Mouse (Mus musculus): ENCODE measurements at regions not wholly inside any gene's neighbourhood (a gene's known extent, or its start where the extent isn't known, plus 50 kb on each side); places are given as distances from the start of the nearest gene placed in this dataset.

GRCm38 (mm10) chr11:64200874-64201273 is 121.6 kb upstream of the Cox10 start:
- TF ChIP-seq CTCF (IDR thresholded peaks at IDR 0.05; ENCODE audit: low read depth, low read length) (no peak), POLR2AphosphoS5 (IDR thresholded peaks at IDR 0.05; ENCODE audit: insufficient replicate concordance, low read depth, low read length) (no peak), GATA2 (IDR thresholded peaks at IDR 0.05; ENCODE audit: borderline replicate concordance, low read depth, low read length) (no peak), GATA1 (IDR thresholded peaks at IDR 0.05; ENCODE audit: borderline replicate concordance, low read length) (no peak), TAL1 (conservative IDR thresholded peaks at IDR 0.05; ENCODE audit: low read depth, low read length) (no peak)
- Histone ChIP-seq H3K4me1 (ENCODE audit: insufficient read depth, low read depth, low read length) (no peaks in the 10 kb centered on the region), H3K9me3 (replicated peaks) (no peaks in the 10 kb centered on the region), H3K36me3 (replicated peaks) (no peaks in the 10 kb centered on the region), H3K4me3 (ENCODE audit: low read depth, low read length) (no peak overlapping the region), H3K27me3 (ENCODE audit: insufficient read depth, low read length) (peaks cover 7% of the 10 kb centered on the region; the same call in 1 of the 2 replicates)
- ATAC-seq (ENCODE audit: extremely low read depth, insufficient number of reproducible peaks, low FRiP score, poor library complexity, severe bottlenecking) (no peak), DNase-seq (ENCODE audit: low spot score) (no peak)

GRCm38 (mm10) chr11:64195272-64195671 is 116.0 kb upstream of the Cox10 start:
- no peaks in the 10 kb centered on the region for H3K9me3 ChIP-seq (replicated peaks)
- ATAC-seq (ENCODE audit: extremely low read depth, insufficient number of reproducible peaks, low FRiP score, poor library complexity, severe bottlenecking): no peak
- TF ChIP-seq CTCF (IDR thresholded peaks at IDR 0.05; ENCODE audit: low read depth, low read length) (no peak), GATA2 (IDR thresholded peaks at IDR 0.05; ENCODE audit: borderline replicate concordance, low read depth, low read length) (no peak), TAL1 (conservative IDR thresholded peaks at IDR 0.05; ENCODE audit: low read depth, low read length) (no peak), POLR2AphosphoS5 (IDR thresholded peaks at IDR 0.05; ENCODE audit: insufficient replicate concordance, low read depth, low read length) (no peak), GATA1 (IDR thresholded peaks at IDR 0.05; ENCODE audit: borderline replicate concordance, low read length) (no peak)
- H3K4me1 ChIP-seq (ENCODE audit: insufficient read depth, low read depth, low read length): no peaks in the 10 kb centered on the region
- H3K36me3 ChIP-seq (replicated peaks): no peaks in the 10 kb centered on the region
- DNase-seq (ENCODE audit: low spot score): no peak
- H3K27me3 ChIP-seq (ENCODE audit: insufficient read depth, low read length): peaks cover 13% of the 10 kb centered on the region; the same call in 1 of the 2 replicates
- no peak overlapping the region for H3K4me3 ChIP-seq (ENCODE audit: low read depth, low read length)

- Histone ChIP-seq H3K4me3 (ENCODE audit: low read depth, low read length) (no peak overlapping the region), H3K36me3 (replicated peaks) (no peaks in the 10 kb centered on the region), H3K9me3 (replicated peaks) (no peaks in the 10 kb centered on the region), H3K27me3 (ENCODE audit: insufficient read depth, low read length) (peaks cover 4% of the 10 kb centered on the region; the same call in 1 of the 2 replicates), H3K4me1 (ENCODE audit: insufficient read depth, low read depth, low read length) (no peaks in the 10 kb centered on the region)
- DNase-seq (ENCODE audit: low spot score) (no peak), ATAC-seq (ENCODE audit: extremely low read depth, insufficient number of reproducible peaks, low FRiP score, poor library complexity, severe bottlenecking) (no peak)
- TF ChIP-seq CTCF (IDR thresholded peaks at IDR 0.05; ENCODE audit: low read depth, low read length) (no peak), GATA1 (IDR thresholded peaks at IDR 0.05; ENCODE audit: borderline replicate concordance, low read length) (no peak), TAL1 (conservative IDR thresholded peaks at IDR 0.05; ENCODE audit: low read depth, low read length) (no peak), GATA2 (IDR thresholded peaks at IDR 0.05; ENCODE audit: borderline replicate concordance, low read depth, low read length) (no peak), POLR2AphosphoS5 (IDR thresholded peaks at IDR 0.05; ENCODE audit: insufficient replicate concordance, low read depth, low read length) (no peak)
Measured at GRCm38 (mm10) chr11:64188701-64189100, 109.4 kb upstream of the Cox10 start.

DNA sequence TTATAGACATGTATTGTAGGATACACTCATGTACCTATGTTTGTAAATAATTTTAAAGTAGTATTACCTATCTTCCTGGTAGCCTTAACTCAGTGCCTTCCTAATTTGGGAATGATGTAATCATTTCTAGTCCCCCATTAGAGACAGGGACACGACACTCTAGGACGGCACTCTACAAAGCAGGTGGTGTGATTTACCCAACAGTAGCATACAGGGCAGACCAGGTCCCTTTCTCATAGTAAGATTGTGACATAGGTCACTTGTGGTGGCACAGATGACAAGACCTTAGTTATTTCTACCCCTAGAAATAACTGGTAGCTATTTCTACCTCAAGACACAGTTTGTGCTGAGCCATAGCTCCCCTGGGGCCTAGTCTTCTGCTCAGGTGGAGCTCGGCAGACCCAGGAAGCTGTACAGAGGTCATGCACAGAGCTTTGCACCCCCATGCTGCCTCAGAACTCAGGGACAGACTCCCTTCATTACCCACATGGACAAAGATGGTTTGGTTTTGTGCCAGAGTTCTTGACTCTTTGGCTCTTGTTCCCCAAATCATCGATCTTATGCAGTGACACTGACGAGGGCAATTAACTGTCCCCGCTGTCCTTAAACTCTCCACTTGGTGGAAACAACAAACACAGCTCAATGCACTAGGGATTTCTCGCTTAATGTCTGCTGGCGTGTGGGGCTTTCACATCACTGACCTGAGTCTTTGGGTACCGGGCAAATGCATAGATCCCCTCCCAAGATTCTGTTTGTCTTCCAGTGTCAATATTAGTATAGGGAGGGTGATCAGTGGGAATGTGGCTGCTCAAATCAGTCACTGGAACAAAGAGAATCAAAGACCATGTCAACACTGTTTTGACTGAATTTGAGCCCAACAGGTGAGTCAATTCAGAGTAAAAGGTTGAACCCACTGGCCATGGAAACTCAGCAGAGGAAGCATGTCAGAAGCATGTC is 108.5 kb upstream of the Cox10 start:
- Histone ChIP-seq H3K36me3 (replicated peaks) (no peaks in the 10 kb centered on the region), H3K4me1 (ENCODE audit: insufficient read depth, low read depth, low read length) (no peaks in the 10 kb centered on the region), H3K9me3 (replicated peaks) (no peaks in the 10 kb centered on the region), H3K27me3 (ENCODE audit: insufficient read depth, low read length) (peaks cover 4% of the 10 kb centered on the region; the same call in 1 of the 2 replicates), H3K4me3 (ENCODE audit: low read depth, low read length) (no peak overlapping the region)
- TF ChIP-seq POLR2AphosphoS5 (IDR thresholded peaks at IDR 0.05; ENCODE audit: insufficient replicate concordance, low read depth, low read length): no peak
- no peak for TF ChIP-seq GATA2 (IDR thresholded peaks at IDR 0.05; ENCODE audit: borderline replicate concordance, low read depth, low read length)
- no peak for TF ChIP-seq TAL1 (conservative IDR thresholded peaks at IDR 0.05; ENCODE audit: low read depth, low read length)
- no peak for TF ChIP-seq CTCF (IDR thresholded peaks at IDR 0.05; ENCODE audit: low read depth, low read length)
- no peak for TF ChIP-seq GATA1 (IDR thresholded peaks at IDR 0.05; ENCODE audit: borderline replicate concordance, low read length)
- ATAC-seq (ENCODE audit: extremely low read depth, insufficient number of reproducible peaks, low FRiP score, poor library complexity, severe bottlenecking): no peak
- no peak for DNase-seq (ENCODE audit: low spot score)

DNA sequence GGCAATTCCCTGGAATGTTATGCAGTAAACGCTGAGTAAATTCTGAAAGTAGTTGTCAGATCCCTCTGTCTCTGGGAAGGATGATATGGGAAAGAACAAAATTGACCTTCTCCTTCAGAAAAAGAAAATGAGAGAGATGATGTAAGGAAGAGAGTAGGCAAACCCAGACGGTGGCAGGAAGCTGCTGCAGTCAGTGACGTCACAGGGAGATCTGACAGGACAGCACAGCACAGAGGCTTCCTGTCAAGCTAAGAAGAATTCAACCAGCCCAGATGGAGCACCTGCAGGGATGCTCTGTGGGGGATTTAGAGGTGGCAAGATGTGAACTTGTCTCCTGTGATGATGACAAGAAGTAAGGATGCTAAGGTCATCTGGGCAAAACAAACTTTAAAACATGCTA is 107.7 kb upstream of the Cox10 start:
- ATAC-seq (ENCODE audit: extremely low read depth, insufficient number of reproducible peaks, low FRiP score, poor library complexity, severe bottlenecking): no peak
- peaks cover 1% of the 10 kb centered on the region; the same call in 1 of the 2 replicates for H3K4me1 ChIP-seq (ENCODE audit: insufficient read depth, low read depth, low read length)
- H3K27me3 ChIP-seq (ENCODE audit: insufficient read depth, low read length): no peaks in the 10 kb centered on the region
- no peaks in the 10 kb centered on the region for H3K36me3 ChIP-seq (replicated peaks)
- no peak for DNase-seq (ENCODE audit: low spot score)
- TF ChIP-seq GATA1 (IDR thresholded peaks at IDR 0.05; ENCODE audit: borderline replicate concordance, low read length) (no peak), CTCF (IDR thresholded peaks at IDR 0.05; ENCODE audit: low read depth, low read length) (no peak), TAL1 (conservative IDR thresholded peaks at IDR 0.05; ENCODE audit: low read depth, low read length) (no peak), GATA2 (IDR thresholded peaks at IDR 0.05; ENCODE audit: borderline replicate concordance, low read depth, low read length) (no peak), POLR2AphosphoS5 (IDR thresholded peaks at IDR 0.05; ENCODE audit: insufficient replicate concordance, low read depth, low read length) (no peak)
- H3K4me3 ChIP-seq (ENCODE audit: low read depth, low read length): no peak overlapping the region
- H3K9me3 ChIP-seq (replicated peaks): no peaks in the 10 kb centered on the region

DNA sequence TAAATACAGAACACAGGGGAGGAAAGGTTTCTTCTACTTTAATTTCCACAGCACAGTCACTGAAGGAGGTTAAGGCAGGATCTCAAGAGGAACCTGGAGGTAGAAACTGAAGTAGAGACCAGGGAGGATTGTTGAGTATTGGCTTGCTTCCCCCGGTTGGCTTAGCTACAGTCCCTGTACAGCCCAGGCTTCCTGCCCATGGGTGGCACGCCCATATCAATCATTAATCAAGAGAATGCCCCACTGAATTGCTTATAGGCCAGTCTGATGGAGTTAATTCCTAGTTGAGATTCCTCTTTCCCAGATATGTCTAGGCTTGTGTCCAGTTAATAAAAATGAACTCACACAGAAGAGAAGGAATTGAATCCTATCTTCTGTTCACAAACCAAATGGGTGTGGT is 107.3 kb upstream of the Cox10 start:
- Histone ChIP-seq H3K36me3 (replicated peaks) (no peaks in the 10 kb centered on the region), H3K27me3 (ENCODE audit: insufficient read depth, low read length) (no peaks in the 10 kb centered on the region)
- no peak for ATAC-seq (ENCODE audit: extremely low read depth, insufficient number of reproducible peaks, low FRiP score, poor library complexity, severe bottlenecking)

More for the DNA sequence above, 107.3 kb upstream of the Cox10 start:
- H3K4me3 ChIP-seq (ENCODE audit: low read depth, low read length): no peak overlapping the region
- DNase-seq (ENCODE audit: low spot score): no peak
- peaks cover 6% of the 10 kb centered on the region; the same call in 1 of the 2 replicates for H3K4me1 ChIP-seq (ENCODE audit: insufficient read depth, low read depth, low read length)
- TF ChIP-seq POLR2AphosphoS5 (IDR thresholded peaks at IDR 0.05; ENCODE audit: insufficient replicate concordance, low read depth, low read length): no peak
- no peak for TF ChIP-seq GATA1 (IDR thresholded peaks at IDR 0.05; ENCODE audit: borderline replicate concordance, low read length)
- TF ChIP-seq TAL1 (conservative IDR thresholded peaks at IDR 0.05; ENCODE audit: low read depth, low read length): no peak
- no peak for TF ChIP-seq GATA2 (IDR thresholded peaks at IDR 0.05; ENCODE audit: borderline replicate concordance, low read depth, low read length)
- TF ChIP-seq CTCF (IDR thresholded peaks at IDR 0.05; ENCODE audit: low read depth, low read length): no peak
- no peaks in the 10 kb centered on the region for H3K9me3 ChIP-seq (replicated peaks)

Data from G1E (cell line).